Mouse (Mus musculus) liver, postnatal 0 days (tissue): ENCODE results near the gene Bicc1.

Experiments
- CTCF ChIP-seq: sonication (generic); IDR thresholded peaks from 2 replicates; pipeline ENCODE4 v1.5.1; 2016; ENCODE audit warnings: antibody characterized with exemption, low read depth
- EP300 ChIP-seq: IDR thresholded peaks from 2 replicates; pipeline ENCODE4 v1.6.1; 2016; ENCODE audit warnings: antibody characterized with exemption, low read depth, mild to moderate bottlenecking

DNA sequence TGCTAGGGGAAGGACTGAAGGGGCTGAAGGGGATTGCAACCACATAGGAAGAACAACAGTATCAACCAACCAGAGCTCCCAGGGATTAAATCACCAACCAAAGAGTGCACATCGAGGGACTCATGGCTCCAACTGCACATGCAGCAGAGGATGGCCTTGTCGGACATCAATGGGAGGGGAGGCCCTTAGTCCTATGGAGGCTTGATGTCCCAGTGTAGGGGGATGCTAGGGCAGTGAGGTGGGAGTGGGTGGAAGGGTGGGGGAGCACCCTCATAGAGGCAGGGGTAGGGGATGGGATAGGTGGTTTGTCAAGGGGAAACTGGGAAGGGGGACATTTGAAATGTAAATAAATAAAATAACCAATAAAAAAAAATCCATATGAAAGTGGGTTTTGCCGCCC is 152.5 kb downstream of the Bicc1 start:
- no peak for TF ChIP-seq EP300
- no peak for TF ChIP-seq CTCF
